Mouse (Mus musculus) cerebellum, adult 2 months (tissue): ENCODE measurements around the gene Pomgnt1. TPM values are rescaled to one million over a fixed set of nuclear protein-coding genes. Genes with fewer than 3 reads are reported as not detected.

ENCODE experiments used
- DNase-seq, 2 experiments: peaks; one replicate each; pipeline ENCODE4 v3.0.0; 2021
- H3K27ac ChIP-seq: fragments of 200-500 bp; 2 replicates; pipeline ENCODE4 v1.5.1; 2012; ENCODE audit warnings: low read length, control low read depth, inconsistent platforms; ENCODE audit not compliant: insufficient read depth
- H3K27me3 ChIP-seq: fragments of 200-500 bp; 2 replicates; pipeline ENCODE4 v1.6.1; 2012; ENCODE audit warnings: inconsistent platforms, mild to moderate bottlenecking, low read length, moderate library complexity; ENCODE audit not compliant: control insufficient read depth, insufficient read depth
- H3K4me1 ChIP-seq: fragments of 200-500 bp; 2 replicates; pipeline ENCODE4 v1.6.1; 2011; ENCODE audit warnings: low read length; ENCODE audit not compliant: control insufficient read depth, insufficient read depth
- H3K4me3 ChIP-seq: fragments of 200-500 bp; replicated peaks from 2 replicates; pipeline ENCODE3; 2011; ENCODE audit warnings: mild to moderate bottlenecking, low read depth, low read length, control low read depth; ENCODE audit not compliant: insufficient read depth
- CTCF ChIP-seq: fragments of 200-500 bp; IDR thresholded peaks from 2 replicates; pipeline ENCODE4 v1.5.1; 2011; ENCODE audit warnings: low read depth, mild to moderate bottlenecking, control low read depth, low read length, moderate library complexity, borderline replicate concordance; ENCODE audit not compliant: insufficient read depth
- POLR2A ChIP-seq: fragments of 200-500 bp; IDR thresholded peaks from 2 replicates; pipeline ENCODE4 v1.6.1; 2011; ENCODE audit warnings: low read length, control low read depth, borderline replicate concordance; ENCODE audit not compliant: insufficient read depth
- WGBS: fragments of 180-500 bp; shearing (Covaris S2); methylation state at CpG from one replicate; pipeline ENCODE4 v1.1.7; 2018; 5-methylcytosine and 5-hydroxymethylcytosine counted together
- polyA plus RNA-seq: library from polyadenylated mRNA; depleted of rRNA; stranded (reverse); fragments of >200 nt; gene quantifications from 2 replicates; pipeline ENCODE4 v1.2.3, GENCODE M21; 2012

The Pomgnt1 gene
- polyA plus RNA-seq, 1 experiment: 71.7 TPM

GRCm38 (mm10) chr4:116142269-116142668, 18.6 kb downstream of the Pomgnt1 start:
- TF ChIP-seq CTCF: no peak
- no peak for TF ChIP-seq POLR2A
- Histone ChIP-seq H3K27me3 (no peaks in the 10 kb centered on the region), H3K4me1 (peaks cover 18% of the 10 kb centered on the region), H3K27ac (peak overlapping the region; percentile 92), H3K4me3 (peak overlapping the region; percentile 91)
- WGBS: 36% methylated on average over 7 of the region's 7 CpGs
- DNase-seq: no peak

GRCm38 (mm10) chr4:116143317-116143811, 19.7 kb downstream of the Pomgnt1 start:
- Histone ChIP-seq H3K4me1 (peaks cover 13% of the 10 kb centered on the region), H3K4me3 (peak overlapping the region; percentile 91), H3K27ac (peak overlapping the region; percentile 100), H3K27me3 (no peaks in the 10 kb centered on the region)
- DNase-seq: peak; percentile 95 to 99
- 2% methylated on average over 7 of the region's 7 CpGs for WGBS
- peak; percentile 62; the same call in 1 of the 2 replicates for TF ChIP-seq POLR2A
- TF ChIP-seq CTCF: no peak

- peak overlapping the region; percentile 100 for H3K27ac ChIP-seq
- no peak for TF ChIP-seq CTCF
- peak; percentile 57 for TF ChIP-seq POLR2A
- WGBS: under 1% methylated on average over 47 of the region's 47 CpGs
These were observed 20.5 kb downstream of the Pomgnt1 start for GRCm38 (mm10) chr4:116143891-116144717.

GRCm38 (mm10) chr4:116149812-116150155, 26.1 kb downstream of the Pomgnt1 start:
- no peak for DNase-seq
- Histone ChIP-seq H3K4me1 (peaks cover 18% of the 10 kb centered on the region), H3K27ac (peak overlapping the region; percentile 97), H3K4me3 (peak overlapping the region; percentile 92), H3K27me3 (no peaks in the 10 kb centered on the region)
- TF ChIP-seq POLR2A: no peak
- TF ChIP-seq CTCF: no peak
- 17% methylated on average over 6 of the region's 6 CpGs for WGBS

More at GRCm38 (mm10) chr4:116143891-116144717, 20.5 kb downstream of the Pomgnt1 start:
- Histone ChIP-seq H3K4me3 (peak overlapping the region; percentile 91), H3K27me3 (no peaks in the 10 kb centered on the region), H3K4me1 (peaks cover 13% of the 10 kb centered on the region)
- DNase-seq: peak; percentile 87 to 88

- peak; percentile 86 for TF ChIP-seq POLR2A
- no peak for TF ChIP-seq CTCF
- peak overlapping the region; percentile 97 for H3K4me3 ChIP-seq
- H3K27me3 ChIP-seq: no peaks in the 10 kb centered on the region
- H3K27ac ChIP-seq: peak overlapping the region; percentile 97
- under 1% methylated on average over 65 of the region's 73 CpGs for WGBS
- DNase-seq: peak; percentile 72 to 76
- peaks cover 18% of the 10 kb centered on the region for H3K4me1 ChIP-seq
These were observed 26.7 kb downstream of the Pomgnt1 start for GRCm38 (mm10) chr4:116150156-116150861.

- Histone ChIP-seq H3K27me3 (no peaks in the 10 kb centered on the region), H3K4me3 (peak overlapping the region; percentile 97), H3K4me1 (peaks cover 18% of the 10 kb centered on the region), H3K27ac (0 out of 2 replicates have a peak overlapping the region, but pooled peaks have one; percentile 85)
- WGBS: 21% methylated on average over 4 of the region's 4 CpGs
- DNase-seq: no peak
- TF ChIP-seq CTCF: no peak
- TF ChIP-seq POLR2A: no peak
These were observed 27.2 kb downstream of the Pomgnt1 start for GRCm38 (mm10) chr4:116150862-116151221.

GRCm38 (mm10) chr4:116151238-116151637, 27.6 kb downstream of the Pomgnt1 start, which contains the start of gene Lurap1:
Gene Lurap1, minus strand, starts transcription at chr4:116151338.
- Histone ChIP-seq H3K27ac (peak within 1 kb of the TSS; percentile 97), H3K4me1 (peaks cover 18% of the 10 kb centered on the region), H3K4me3 (peak within 1 kb of the TSS; percentile 97), H3K27me3 (no peaks in the 10 kb centered on the region)
- no peak for TF ChIP-seq POLR2A
- no peak for TF ChIP-seq CTCF
- no peak for DNase-seq
- WGBS: 58% methylated on average over 6 of the region's 6 CpGs
